Mouse (Mus musculus) yolk sac, embryonic 10.5 days (tissue): ENCODE data around the gene Cnbp.

Experiments used
- DNase-seq: peaks from one replicate; pipeline ENCODE4 v3.0.0-alpha.2; 2017; ENCODE audit warnings: low spot score

Gene Cnbp

GRCm38 (mm10) chr6:87850155-87850899, 579 bp downstream of the Cnbp start:
- DNase-seq = peak; percentile 54

GRCm38 (mm10) chr6:87849780-87850154, 1.1 kb downstream of the Cnbp start:
- peak; percentile 52 for DNase-seq

GRCm38 (mm10) chr6:87846813-87847212, 4.1 kb downstream of the Cnbp start:
- no peak for DNase-seq

GRCm38 (mm10) chr6:87845031-87845695, 5.7 kb downstream of the Cnbp start:
- no peak for DNase-seq

GRCm38 (mm10) chr6:87842254-87842653, 8.7 kb downstream of the Cnbp start:
- no peak for DNase-seq

GRCm38 (mm10) chr6:87841635-87842034, 9.3 kb downstream of the Cnbp start:
- DNase-seq = no peak

GRCm38 (mm10) chr6:87839797-87840341, 11.0 kb downstream of the Cnbp start:
- DNase-seq = no peak

- peak; percentile 96 for DNase-seq
These were observed 12.2 kb downstream of the Cnbp start, which contains the start of gene Isy1 for GRCm38 (mm10) chr6:87838551-87839197. TSS of gene Isy1 (minus strand) at chr6:87838798.

GRCm38 (mm10) chr6:87835695-87836094, 15.2 kb downstream of the Cnbp start, which contains the start of gene Gm45140:
TSS of gene Gm45140 (minus strand) at chr6:87835795.
- no peak for DNase-seq

GRCm38 (mm10) chr6:87820366-87820765, 30.5 kb downstream of the Cnbp start:
- no peak for DNase-seq

GRCm38 (mm10) chr6:87814486-87814885, 36.4 kb downstream of the Cnbp start:
- no peak for DNase-seq

- DNase-seq = no peak
These were observed 38.2 kb downstream of the Cnbp start for GRCm38 (mm10) chr6:87812656-87813055.

GRCm38 (mm10) chr6:87811675-87812338, 39.1 kb downstream of the Cnbp start, which contains the start of gene Rab43:
TSS of gene Rab43 (minus strand) at chr6:87812164.
- peak; percentile 95 for DNase-seq

- DNase-seq = no peak
These were observed 39.9 kb downstream of the Cnbp start for GRCm38 (mm10) chr6:87810713-87811669.

- no peak for DNase-seq
These were observed 40.6 kb downstream of the Cnbp start for GRCm38 (mm10) chr6:87810311-87810710.

GRCm38 (mm10) chr6:87809651-87810161, 41.2 kb downstream of the Cnbp start:
- DNase-seq = peak; percentile 51

GRCm38 (mm10) chr6:87809144-87809543, 41.8 kb downstream of the Cnbp start:
- no peak for DNase-seq

GRCm38 (mm10) chr6:87808521-87808920, 42.4 kb downstream of the Cnbp start:
- DNase-seq = peak; percentile 24

- no peak for DNase-seq
These were observed 43.0 kb downstream of the Cnbp start for GRCm38 (mm10) chr6:87807735-87808440.

GRCm38 (mm10) chr6:87806857-87807256, 44.0 kb downstream of the Cnbp start:
- DNase-seq = no peak
